Mouse (Mus musculus): ENCODE data around the gene Olfr1380.
A peak's percentile ranks its signal among the peaks of the same experiment; 100 is the strongest.
"Not testable (repeated sequence)": the region's sequence is repeated elsewhere in the genome, so short reads cannot be mapped to it uniquely, and the experiment has no call there.

The Olfr1380 gene

GRCm38 (mm10) chr11:49556578-49556977 lies at the start of gene Olfr1380:
Gene Olfr1380 (plus strand): TSS chr11:49556878.
- not testable (repeated sequence) for DNase-seq (ENCODE audit: low read depth)

GRCm38 (mm10) chr11:49518086-49518485 lies 38.6 kb upstream of the Olfr1380 start:
- DNase-seq (ENCODE audit: low read depth), result no peak

- DNase-seq (ENCODE audit: low read depth), result no peak
Measured at GRCm38 (mm10) chr11:49519348-49519747, 37.3 kb upstream of the Olfr1380 start, which contains the start of gene Olfr1383. Gene Olfr1383 (plus strand): TSS chr11:49519648.

GRCm38 (mm10) chr11:49527947-49528346 lies 28.7 kb upstream of the Olfr1380 start, which contains the start of gene Olfr1382:
Gene Olfr1382 (plus strand): TSS chr11:49528247.
- DNase-seq (ENCODE audit: low read depth), result no peak

- DNase-seq (ENCODE audit: low read depth), result no peak
Measured at GRCm38 (mm10) chr11:49532761-49533160, 23.9 kb upstream of the Olfr1380 start.

- DNase-seq (ENCODE audit: low read depth), result not testable (repeated sequence)
Measured at GRCm38 (mm10) chr11:49536631-49537030, 20.0 kb upstream of the Olfr1380 start.

- DNase-seq (ENCODE audit: low read depth), result not testable (repeated sequence)
Measured at GRCm38 (mm10) chr11:49543149-49543548, 13.5 kb upstream of the Olfr1380 start, which contains the start of gene Olfr1381. Gene Olfr1381 (plus strand): TSS chr11:49543449.

GRCm38 (mm10) chr11:49554033-49554432 lies 2.6 kb upstream of the Olfr1380 start:
- DNase-seq (ENCODE audit: low read depth), result not testable (repeated sequence)

GRCm38 (mm10) chr11:49575054-49575453 lies 18.4 kb downstream of the Olfr1380 start:
- DNase-seq (ENCODE audit: low read depth), result peak; percentile 4

- DNase-seq (ENCODE audit: low read depth), result not testable (repeated sequence)
Measured at GRCm38 (mm10) chr11:49580452-49580851, 23.8 kb downstream of the Olfr1380 start.

GRCm38 (mm10) chr11:49590213-49590612 lies 33.5 kb downstream of the Olfr1380 start:
- DNase-seq (ENCODE audit: low read depth), result no peak

GRCm38 (mm10) chr11:49597149-49597548 lies 40.5 kb downstream of the Olfr1380 start:
- not testable (repeated sequence) for DNase-seq (ENCODE audit: low read depth)

- DNase-seq (ENCODE audit: low read depth), result not testable (repeated sequence)
Measured at GRCm38 (mm10) chr11:49608306-49608705, 51.6 kb downstream of the Olfr1380 start.

- not testable (repeated sequence) for DNase-seq (ENCODE audit: low read depth)
Measured at GRCm38 (mm10) chr11:49608938-49609867, 52.5 kb downstream of the Olfr1380 start, which contains the start of gene Flt4. Gene Flt4 (plus strand): TSS chr11:49609263.

GRCm38 (mm10) chr11:49609868-49610824 lies 53.5 kb downstream of the Olfr1380 start:
- DNase-seq (ENCODE audit: low read depth), result not testable (repeated sequence)

GRCm38 (mm10) chr11:49611349-49611748 lies 54.7 kb downstream of the Olfr1380 start:
- not testable (repeated sequence) for DNase-seq (ENCODE audit: low read depth)

GRCm38 (mm10) chr11:49612154-49612553 lies 55.5 kb downstream of the Olfr1380 start:
- no peak for DNase-seq (ENCODE audit: low read depth)

GRCm38 (mm10) chr11:49613349-49613748 lies 56.7 kb downstream of the Olfr1380 start:
- DNase-seq (ENCODE audit: low read depth), result no peak

Data from c-Kit-positive CD71-positive TER-119-negative erythroid progenitor cells, embryonic 14.5 days (primary cell).